Mouse (Mus musculus): ENCODE measurements around the gene Pard3b.

DNA sequence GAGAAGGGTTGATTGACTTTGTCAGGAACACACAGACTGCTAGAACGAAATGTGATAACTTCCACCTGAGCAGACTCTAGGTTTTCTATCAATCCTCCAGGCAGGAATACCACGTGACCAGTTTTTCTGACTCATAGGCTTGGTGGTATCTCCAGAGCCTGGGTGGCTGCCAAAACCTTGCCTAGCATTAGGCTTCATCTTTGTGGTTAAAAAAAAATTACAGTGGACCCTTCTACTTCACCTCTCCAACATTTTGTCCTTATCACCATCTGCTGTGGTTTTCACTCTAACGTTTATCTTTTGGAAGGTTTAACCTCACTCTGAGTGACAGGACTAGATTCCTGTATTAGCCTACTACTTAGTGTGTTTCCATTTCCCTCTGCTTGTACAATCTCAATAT is 403.1 kb downstream of the Pard3b start:
- TF ChIP-seq CTCF (IDR thresholded peaks at IDR 0.05; ENCODE audit: low read depth) = no peak
- TF ChIP-seq EP300 (optimal IDR thresholded peaks at IDR 0.05) = no peak
